Mouse (Mus musculus) cerebellum, adult 8-10 months (tissue): Measurements from ENCODE around the gene Lefty2.

Source experiments
- DNase-seq: peaks from one replicate; pipeline ENCODE4 v3.0.0; 2022

Lefty2 gene

GRCm38 (mm10) chr1:180901107-180901506 lies 8.2 kb downstream of the Lefty2 start:
- peak; percentile 23 for DNase-seq

GRCm38 (mm10) chr1:180902915-180903314 lies 10.0 kb downstream of the Lefty2 start:
- no peak for DNase-seq

GRCm38 (mm10) chr1:180903666-180904038 lies 10.7 kb downstream of the Lefty2 start:
- DNase-seq, result no peak

GRCm38 (mm10) chr1:180904039-180904814 lies 11.3 kb downstream of the Lefty2 start, which contains the start of gene Pycr2:
Gene Pycr2 (plus strand): TSS chr1:180904293.
- DNase-seq, result peak; percentile 92

- no peak for DNase-seq
These were observed 11.8 kb downstream of the Lefty2 start for GRCm38 (mm10) chr1:180904815-180905080.

GRCm38 (mm10) chr1:180905307-180905706 lies 12.4 kb downstream of the Lefty2 start:
- no peak for DNase-seq

- DNase-seq, result no peak
These were observed 13.0 kb downstream of the Lefty2 start for GRCm38 (mm10) chr1:180905876-180906275.

- DNase-seq, result no peak
These were observed 13.7 kb downstream of the Lefty2 start for GRCm38 (mm10) chr1:180906461-180907147.

GRCm38 (mm10) chr1:180911138-180911537 lies 18.2 kb downstream of the Lefty2 start:
- DNase-seq, result no peak

- DNase-seq, result no peak
These were observed 18.9 kb downstream of the Lefty2 start for GRCm38 (mm10) chr1:180911653-180912287.

GRCm38 (mm10) chr1:180912792-180913191 lies 19.9 kb downstream of the Lefty2 start:
- DNase-seq, result no peak

GRCm38 (mm10) chr1:180913797-180914196 lies 20.9 kb downstream of the Lefty2 start:
- no peak for DNase-seq

- no peak for DNase-seq
These were observed 23.5 kb downstream of the Lefty2 start for GRCm38 (mm10) chr1:180916425-180916824.

- DNase-seq, result no peak
These were observed 24.1 kb downstream of the Lefty2 start for GRCm38 (mm10) chr1:180917053-180917452.

- no peak for DNase-seq
These were observed 26.8 kb downstream of the Lefty2 start for GRCm38 (mm10) chr1:180919686-180920085.

- no peak for DNase-seq
These were observed 29.6 kb downstream of the Lefty2 start for GRCm38 (mm10) chr1:180922273-180923048.

GRCm38 (mm10) chr1:180924737-180925136 lies 31.8 kb downstream of the Lefty2 start:
- DNase-seq, result no peak

GRCm38 (mm10) chr1:180926286-180926685 lies 33.4 kb downstream of the Lefty2 start:
- no peak for DNase-seq

- DNase-seq, result no peak
These were observed 36.7 kb downstream of the Lefty2 start for GRCm38 (mm10) chr1:180929599-180929998.

- no peak for DNase-seq
These were observed 38.2 kb downstream of the Lefty2 start for GRCm38 (mm10) chr1:180931106-180931505.

- no peak for DNase-seq
These were observed 40.8 kb downstream of the Lefty2 start for GRCm38 (mm10) chr1:180933659-180934058.

- DNase-seq, result no peak
These were observed 41.8 kb downstream of the Lefty2 start, which contains the start of gene Lefty1 for GRCm38 (mm10) chr1:180934467-180935419. Gene Lefty1 (plus strand): TSS chr1:180935022.
